Mouse (Mus musculus) MEL (cell line): ENCODE data around the gene Guk1.

Experiments used
- CTCF ChIP-seq, 3 experiments: IDR thresholded peaks in 2 of 3; conservative IDR thresholded peaks in 1 of 3; 2 replicates each; pipeline ENCODE4 v1.5.1; 2011 to 2012; ENCODE audit warnings: low read length in 3 of 3, low read depth in 2 of 3, mild to moderate bottlenecking in 2 of 3, improper control_type of control experiment in 1 of 3, inconsistent platforms in 1 of 3, mixed read lengths in 1 of 3, moderate library complexity in 1 of 3; ENCODE audit not compliant: control insufficient read depth in 1 of 3, insufficient read depth in 1 of 3, poor library complexity in 1 of 3, severe bottlenecking in 1 of 3
- MYB ChIP-seq: IDR thresholded peaks from 2 replicates; pipeline ENCODE4 v1.6.1; 2011; ENCODE audit warnings: mild to moderate bottlenecking, low read depth, low read length, improper control_type of control experiment
- NELFE ChIP-seq: IDR thresholded peaks from 2 replicates; pipeline ENCODE4 v1.6.1; 2011; ENCODE audit warnings: low read depth, low read length, improper control_type of control experiment
- TBP ChIP-seq: IDR thresholded peaks from 2 replicates; pipeline ENCODE4 v1.8.0; 2011; ENCODE audit warnings: low read depth, low read length, improper control_type of control experiment
- UBTF ChIP-seq: IDR thresholded peaks from 2 replicates; pipeline ENCODE4 v1.6.1; 2012; ENCODE audit warnings: low read depth, mild to moderate bottlenecking, inconsistent platforms, low read length, improper control_type of control experiment, moderate library complexity, borderline replicate concordance; ENCODE audit not compliant: insufficient read depth

- TF ChIP-seq TBP = no peak
- no peak for TF ChIP-seq MYB
- no peak for TF ChIP-seq NELFE
- no peak for TF ChIP-seq CTCF (IDR thresholded peaks at IDR 0.05 in 2 of 3, conservative IDR thresholded peaks at IDR 0.05 in 1 of 3; ENCODE audit: control insufficient read depth in 1 of 3, insufficient read depth in 1 of 3, low read depth in 2 of 3, low read length in 3 of 3, poor library complexity in 1 of 3, severe bottlenecking in 1 of 3)
- no peak for TF ChIP-seq UBTF
Measured at GRCm38 (mm10) chr11:59221604-59222003, 29.6 kb upstream of the Guk1 start.
